Mouse (Mus musculus): Measurements from ENCODE around the gene Nepro.

The Nepro gene

DNA sequence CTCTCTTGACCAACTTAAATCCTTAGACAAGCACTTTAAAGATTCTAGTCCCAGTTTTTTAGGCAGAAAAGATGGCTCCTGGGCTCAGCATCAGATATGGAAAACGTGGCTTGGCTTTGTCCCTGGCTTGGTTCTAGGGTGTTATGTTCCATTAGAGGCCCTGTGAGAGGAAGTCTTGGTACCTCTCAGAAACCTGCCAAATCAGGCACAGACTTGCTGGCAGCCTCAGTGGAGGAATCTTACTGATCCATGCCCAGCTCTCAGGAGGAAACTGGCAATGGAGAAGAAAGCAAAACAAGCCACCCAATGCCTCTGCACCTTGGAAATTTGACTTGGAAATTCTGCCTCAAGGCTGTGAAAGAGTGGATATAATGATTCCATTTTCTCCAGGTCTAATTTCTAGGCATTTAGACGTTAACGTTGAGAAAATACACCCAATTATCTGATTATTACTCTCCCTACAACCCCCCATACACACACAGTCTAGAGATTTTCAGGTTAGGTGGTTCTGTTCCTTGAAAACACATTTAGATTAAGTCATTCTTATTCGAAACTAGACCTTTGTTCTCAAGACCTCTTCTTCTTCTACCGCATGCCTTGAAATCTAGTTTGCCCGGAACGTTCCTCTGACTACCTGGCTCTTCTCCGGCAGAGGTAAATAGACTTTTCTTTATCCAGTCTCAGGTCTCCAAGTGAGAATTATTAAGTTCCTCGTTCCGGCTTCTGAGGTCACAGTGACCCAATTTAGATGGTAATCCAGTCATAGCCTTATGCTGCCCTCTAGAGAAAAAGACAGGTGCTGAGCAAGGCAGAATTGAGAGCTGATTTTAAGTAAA lies 7.6 kb upstream of the Nepro start:
- no peak for DNase-seq

DNA sequence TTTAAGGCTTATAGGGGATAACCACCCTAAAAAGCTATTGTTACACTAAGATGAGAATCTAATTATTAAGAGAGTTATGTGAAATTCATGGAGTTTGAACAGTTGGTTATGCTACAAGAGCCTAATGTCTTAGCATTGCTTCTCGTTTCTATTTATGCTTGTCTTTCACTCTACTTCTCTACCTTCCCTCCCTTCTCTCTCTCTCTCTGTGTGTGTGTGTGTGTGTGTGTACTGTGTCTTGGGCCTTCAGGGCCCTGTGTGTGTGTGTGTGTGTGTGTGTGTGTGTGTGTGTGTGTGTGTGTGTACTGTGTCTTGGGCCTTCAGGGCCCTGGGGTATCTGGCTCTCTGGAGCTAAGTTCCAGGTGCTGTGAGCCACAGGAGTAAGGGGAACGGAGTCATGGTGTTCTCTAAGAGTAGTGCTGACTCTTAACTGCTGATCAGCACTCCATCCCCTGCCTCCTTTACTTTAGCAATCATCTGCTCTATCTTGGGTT lies 6.9 kb upstream of the Nepro start:
- no peak for DNase-seq

DNA sequence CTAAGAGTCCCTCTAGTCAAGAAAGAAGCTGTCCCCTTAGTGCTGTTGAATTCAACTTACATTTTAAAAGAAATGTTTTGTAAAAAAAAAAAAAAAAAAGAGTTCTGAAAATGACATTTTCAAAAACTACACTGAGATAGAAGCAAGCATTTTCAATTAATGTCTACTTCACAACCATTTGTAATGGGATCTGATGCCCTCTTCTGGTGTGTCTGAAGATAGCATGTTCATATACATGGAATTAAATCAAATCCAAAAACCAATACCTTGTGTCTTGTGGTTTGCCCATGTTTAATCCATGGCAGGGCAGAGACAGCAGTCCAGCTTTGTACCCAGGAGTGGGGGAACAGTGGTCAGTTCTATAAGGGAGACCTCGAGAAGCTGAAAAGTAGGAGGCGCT lies 6.3 kb upstream of the Nepro start:
- no peak for DNase-seq

DNA sequence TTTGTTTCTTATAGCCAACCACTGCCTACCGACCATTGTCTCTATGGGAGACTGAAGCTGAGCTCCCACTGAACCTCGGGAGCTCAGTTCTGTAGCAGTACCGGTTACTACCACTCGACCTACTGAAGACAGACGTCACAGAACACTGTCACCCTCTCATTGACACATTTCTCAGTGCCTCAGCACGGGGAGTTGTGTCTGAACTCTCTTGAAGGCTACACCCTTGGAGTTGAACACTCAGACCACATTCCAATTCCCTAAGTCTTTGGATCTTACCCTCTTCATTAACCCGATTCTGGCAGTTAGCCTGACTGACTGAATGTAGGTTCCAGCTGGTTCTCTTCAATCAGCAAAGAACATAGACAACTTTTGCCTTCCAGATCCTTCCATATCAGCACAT lies 4.8 kb upstream of the Nepro start:
- DNase-seq, result no peak

DNA sequence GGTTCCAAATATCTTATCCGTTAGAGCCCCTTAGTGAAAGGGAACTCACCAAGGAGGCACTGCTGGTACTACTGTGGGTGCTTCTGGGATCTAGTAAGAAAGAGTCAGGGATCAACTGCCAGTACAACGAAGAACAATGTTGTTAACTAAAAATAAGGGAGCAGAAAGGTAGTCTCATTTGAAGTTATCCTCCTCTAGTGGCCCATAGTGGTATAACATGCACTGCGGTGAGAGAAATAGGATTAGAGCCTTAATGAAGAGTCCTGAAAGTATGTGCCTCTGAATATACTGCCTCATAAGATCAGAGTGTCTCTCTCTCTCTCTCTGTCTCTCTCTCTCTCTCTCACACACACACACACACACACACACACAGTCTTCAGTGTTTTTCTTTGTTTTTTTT lies 3.6 kb upstream of the Nepro start:
- DNase-seq, result no peak

DNA sequence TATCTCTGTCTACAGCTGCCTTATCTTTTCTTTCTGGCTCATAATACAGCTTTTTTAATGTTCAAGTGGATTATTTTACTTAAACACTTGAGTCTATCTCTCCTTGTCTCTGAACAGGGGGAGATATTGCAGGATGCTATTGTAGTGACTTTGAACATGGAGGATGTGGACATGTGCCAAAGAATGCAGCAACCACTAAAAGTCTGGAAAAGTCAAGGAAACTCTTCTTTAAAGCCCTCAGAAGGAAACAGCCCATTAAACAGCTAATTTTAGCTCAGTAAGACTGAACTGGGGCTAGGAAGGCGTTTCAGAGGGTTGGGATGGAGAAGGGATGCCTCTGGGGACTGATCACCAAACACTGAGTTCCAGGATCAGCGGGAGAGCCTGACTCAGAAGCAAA lies 1.4 kb upstream of the Nepro start:
- DNase-seq, result no peak

DNA sequence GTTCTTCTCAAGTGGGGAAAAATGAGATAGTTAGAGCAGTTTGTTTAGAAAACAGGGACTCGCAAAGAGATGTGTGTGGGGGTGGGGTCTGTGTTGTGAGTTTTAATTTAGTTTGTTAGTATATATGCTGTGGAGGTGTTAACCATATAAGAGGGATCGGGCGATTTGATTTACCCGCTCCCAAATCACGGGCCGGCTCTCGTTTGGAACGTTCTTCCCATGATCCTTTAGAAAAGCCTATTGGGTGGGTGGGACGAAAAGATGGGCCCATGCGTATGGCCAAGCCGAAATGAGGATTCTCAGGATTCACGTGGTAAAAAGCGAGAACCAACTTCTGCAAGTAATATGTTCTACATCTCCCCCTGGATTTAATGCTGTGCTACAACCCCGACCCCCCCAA lies 746 bp downstream of the Nepro start:
- DNase-seq, result no peak

DNA sequence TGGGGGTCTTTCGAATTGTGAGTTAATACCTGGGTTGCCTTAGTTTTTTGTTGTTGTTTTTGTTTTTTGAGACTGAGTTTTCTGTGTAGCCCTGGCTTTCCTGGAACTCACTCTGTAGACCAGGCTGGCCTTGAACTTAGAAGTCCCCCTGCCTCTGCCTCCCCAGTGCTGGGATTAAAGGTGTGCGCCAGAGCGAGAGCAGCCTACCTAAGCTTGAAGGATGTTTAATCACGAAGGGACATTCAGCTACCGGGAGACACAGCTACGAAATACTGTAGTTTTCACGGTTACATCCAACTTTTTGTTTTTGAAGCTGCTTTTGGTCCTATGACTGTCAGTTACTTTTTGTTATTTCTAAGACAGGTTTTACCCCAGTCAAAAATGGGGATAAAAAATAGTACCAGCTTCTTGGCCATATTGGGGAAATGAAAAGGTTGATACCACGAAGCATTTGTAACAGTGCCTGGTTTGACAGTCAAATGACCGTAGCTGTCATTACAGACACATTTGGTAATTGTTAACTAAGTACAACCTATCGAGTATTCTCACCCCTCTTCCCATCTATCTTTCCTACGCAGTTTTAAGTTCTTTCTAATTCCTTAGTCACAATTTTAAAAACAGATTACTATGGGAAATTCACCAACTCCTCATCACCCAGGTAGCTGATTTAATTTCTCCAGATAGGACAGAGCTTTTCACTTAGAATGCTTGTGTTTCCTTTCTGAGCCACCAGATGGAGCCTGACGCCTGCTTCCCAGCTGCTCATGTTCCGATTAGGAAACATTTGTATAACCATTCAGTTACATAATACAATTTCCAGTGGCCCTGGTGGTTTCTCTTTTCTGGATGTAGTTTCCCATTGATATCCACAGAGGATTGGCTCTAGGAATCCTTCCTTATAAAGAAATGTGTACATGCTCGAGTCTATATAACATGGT lies 1.5 kb downstream of the Nepro start:
- DNase-seq, result peak; percentile 37 to 43

DNA sequence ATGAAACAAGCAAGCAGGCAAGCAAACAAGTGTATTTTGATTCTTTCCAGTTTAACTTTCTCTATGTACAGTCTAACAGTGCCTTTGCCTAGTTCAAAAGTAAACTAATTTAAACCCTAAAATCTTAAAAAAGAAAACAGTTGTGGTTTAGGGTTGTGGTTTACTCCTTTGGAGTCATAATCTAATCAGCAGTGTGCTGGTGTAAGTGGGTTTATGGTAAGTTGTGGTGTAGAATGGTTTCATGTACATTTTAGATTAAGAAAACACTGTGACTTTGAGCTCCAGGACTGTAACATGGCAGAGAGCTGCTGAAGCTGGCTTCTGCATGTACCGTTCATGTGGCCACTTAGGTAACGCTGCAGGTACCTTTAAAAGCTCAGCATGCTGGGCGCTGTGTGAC lies 3.4 kb downstream of the Nepro start:
- no peak for DNase-seq

DNA sequence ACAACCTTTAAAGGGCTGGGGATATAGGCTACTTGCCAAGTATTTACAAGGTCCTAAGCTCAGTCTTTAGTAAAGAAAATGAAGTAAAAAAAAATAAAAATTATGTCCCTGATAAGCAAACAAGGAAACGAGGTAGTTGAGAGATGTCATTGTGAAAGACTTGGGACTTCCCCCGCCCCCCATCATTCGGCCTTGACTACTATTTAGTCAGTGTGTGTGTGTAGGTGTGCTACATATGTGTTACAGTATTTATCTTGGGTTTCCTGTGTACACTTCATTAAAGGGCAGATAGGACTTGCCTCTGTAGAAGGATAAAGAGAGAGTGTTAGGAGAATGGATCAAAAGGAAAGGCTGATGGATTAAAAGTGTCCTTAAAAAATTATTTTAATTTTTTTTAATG lies 10.0 kb downstream of the Nepro start:
- DNase-seq, result no peak

DNA sequence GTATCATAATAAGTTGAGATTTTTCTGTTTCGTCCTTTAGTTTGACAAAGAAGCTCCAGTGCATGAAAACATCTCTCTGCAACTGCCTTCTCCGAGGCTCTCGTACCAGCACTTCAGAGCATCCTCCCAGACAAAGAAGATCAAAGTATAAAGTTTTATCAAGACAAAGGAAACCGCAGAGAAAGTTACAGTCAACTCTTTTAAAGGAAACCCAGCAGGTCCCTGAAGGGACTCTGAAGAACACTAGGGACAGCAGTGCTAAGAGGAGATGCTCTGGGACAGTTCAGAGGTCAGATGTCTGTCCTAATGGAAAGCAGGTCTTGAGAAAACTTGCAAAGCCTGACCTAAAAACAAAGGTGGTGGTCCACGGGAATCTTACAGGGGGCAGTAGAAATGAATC lies 11.6 kb downstream of the Nepro start:
- no peak for DNase-seq

DNA sequence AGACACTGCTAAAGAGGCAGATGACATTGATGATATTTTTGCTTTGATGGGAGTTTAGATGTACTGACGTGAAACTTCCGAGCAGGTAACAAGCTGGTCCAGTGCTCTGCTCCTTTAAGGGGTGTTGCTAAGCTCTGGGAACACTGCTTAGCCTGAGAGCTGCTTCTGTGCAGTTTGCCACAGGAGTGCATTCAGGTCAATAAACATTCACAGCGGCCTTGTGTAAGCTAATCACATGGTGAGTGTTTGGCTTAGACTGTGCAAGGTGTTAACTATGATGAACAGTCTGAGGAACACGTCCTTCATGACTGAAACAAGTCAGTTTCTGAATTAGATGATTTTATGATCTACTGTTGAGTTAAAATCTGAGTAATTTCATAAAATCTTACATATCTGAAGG lies 12.0 kb downstream of the Nepro start:
- DNase-seq, result no peak

DNA sequence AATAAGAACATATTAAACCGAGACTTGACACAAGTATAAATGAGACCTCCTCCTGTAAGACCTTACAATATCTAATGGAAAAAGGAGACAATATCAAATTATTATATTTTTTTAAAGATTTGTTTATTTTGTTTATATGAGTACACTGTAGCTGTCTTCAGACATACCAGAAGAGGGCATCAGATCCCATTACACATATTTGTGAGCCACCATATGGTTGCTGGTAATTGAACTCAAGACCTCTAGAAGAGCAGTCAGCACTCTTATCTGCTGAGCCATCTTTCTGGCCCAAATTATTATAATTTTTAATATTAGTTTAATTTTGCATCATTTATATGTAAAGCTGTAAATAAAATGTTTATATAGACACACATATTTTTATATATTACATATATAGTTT lies 18.7 kb downstream of the Nepro start:
- DNase-seq, result no peak

DNA sequence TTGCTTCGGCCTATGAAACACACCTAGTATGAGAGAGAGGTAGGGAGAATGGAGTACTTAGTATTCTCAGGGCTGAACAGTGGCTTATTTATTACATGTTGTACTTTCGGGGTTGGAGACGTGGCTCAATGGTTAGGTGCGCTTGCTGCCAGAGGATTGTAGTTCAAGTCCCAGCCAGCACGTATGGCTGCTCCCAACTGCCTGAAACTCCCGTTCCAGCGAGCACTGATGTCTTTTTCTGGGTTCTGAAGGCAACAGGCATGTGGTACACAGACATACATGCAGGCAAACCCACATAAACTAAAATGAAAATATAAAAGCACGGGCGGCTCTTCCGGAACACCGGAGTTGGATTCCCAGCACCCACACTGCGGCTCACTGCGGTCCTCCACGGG lies 21.4 kb downstream of the Nepro start:
- DNase-seq, result no peak

DNA sequence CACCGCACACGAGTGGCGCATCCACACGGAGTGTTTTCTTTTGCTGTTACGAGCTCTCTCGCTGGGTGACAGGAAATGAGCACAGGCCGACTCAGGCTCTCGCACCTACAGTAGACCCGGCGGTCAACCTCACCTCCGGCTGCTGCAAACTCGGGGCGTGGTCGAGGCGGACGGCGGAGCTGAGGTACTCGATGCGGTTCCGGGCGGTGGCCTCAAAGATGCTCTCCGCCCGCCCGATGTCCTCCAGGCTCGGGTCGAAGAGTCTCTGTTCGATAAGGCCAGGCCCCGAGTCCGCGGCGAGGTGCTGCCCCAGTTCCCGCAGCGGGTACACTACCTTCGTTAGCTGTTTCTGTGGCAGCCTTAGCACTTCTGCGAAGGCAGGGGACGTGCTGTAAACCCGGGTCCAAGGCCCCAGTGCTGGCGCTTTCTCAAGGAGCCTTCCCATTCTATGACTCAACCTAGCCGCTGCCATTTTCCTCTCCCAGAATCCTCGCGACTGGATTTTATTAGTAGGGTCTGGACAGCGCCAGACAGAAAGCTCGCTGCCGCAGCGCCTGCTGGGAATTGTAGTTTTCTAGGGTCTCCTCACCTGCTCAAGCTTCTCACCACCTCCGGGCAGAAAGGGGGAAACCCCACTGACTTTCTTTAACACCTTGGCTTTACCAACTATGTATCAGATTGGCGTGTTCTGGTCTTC lies 21.9 kb downstream of the Nepro start, which contains the start of gene Gtpbp8:
Gene Gtpbp8, minus strand, starts transcription at position 498 of the 697 bp plus-strand sequence.
- DNase-seq, result peak; percentile 79 to 80

DNA sequence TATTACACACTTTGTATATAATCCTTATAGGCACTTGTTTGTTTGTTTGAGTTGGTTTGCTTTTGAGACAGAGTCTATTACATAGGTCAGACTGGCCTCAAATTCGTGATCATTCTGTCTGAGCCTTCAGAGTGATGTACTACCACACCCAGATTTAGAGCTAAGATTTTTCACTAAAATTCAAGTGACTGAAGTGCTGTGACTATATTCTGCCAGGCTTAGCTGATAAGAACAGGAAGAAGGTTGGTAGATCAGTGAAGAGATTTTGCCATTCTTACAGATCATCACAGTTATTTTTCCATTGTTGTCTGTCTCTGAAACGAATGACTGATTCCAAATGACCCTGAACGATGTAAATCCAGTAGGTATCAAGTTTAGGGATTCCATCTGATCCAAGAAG lies 23.9 kb downstream of the Nepro start:
- DNase-seq, result no peak

DNA sequence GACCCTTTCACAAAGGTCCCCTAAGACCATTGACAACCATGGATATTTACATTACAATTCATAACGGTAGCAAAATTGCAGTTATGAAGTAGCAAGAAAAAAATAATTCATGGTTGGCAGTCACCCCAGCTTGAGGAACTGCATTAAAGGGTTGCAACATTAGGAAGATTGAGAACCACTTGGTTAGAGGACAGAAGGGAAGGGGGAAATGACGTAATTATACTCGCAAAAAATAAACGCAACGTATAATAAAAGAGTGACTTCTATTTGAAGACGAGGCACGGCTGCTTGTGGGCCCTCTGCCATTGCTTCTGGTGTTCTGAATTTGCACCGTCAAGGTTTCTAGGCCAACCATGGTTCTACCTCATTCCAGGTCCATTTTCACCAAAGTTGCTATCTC lies 33.6 kb downstream of the Nepro start:
- DNase-seq, result no peak

DNA sequence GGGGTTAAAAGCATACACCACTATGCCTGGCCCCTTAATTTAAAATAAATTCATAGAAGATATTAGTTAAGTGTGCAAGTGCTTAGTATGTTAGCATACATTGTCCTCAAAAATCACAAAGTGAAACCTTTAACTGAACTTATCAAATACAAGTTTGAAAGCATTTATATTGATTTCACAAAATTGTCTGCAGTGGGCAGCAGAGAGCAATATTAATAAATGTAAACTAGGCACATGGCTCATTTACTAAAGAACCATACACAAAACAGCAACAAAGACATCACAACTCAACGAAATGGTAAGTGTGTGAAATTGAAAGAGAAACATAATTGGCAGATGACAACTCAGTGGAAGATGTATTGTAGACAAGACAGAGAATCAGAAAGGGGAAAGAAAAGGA lies 37.7 kb downstream of the Nepro start:
- DNase-seq, result no peak

DNA sequence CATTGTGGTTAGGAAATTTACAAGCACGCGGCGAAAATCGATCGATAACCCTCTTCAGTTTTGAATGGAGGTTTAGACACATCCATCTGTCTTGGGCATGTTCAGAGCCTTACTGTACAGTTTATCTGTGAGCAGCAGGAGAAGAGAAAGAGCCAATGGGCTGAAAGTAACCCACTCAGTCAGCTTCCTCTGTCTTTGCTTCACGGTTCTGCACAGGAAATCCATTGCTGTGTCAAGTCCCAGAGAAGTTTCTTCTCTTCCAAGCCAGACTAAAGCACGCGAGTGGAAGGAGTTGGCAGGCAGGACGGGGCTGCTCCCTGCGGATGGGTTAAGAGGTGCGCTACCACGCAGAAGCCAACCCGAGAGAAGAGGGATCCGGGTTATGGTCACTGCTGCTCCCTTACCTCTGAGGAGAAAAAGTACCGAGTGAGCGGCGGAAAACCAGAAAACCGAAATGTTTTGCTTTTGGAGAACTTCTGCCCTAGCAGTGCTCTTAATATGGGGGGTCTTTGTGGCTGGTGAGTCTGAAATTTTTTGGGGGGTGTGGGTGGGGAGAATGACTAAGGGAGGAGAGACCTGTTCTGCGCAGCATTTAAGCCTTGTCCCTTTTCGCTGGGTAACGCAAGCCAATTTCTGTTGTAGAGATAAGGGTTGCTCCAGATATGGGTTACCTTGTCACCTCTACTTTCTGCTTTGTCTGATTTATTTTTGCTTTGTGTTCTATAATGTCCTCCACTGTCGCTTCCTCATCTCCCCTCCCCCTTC lies 41.6 kb downstream of the Nepro start, which contains the start of gene Cd200r1:
Gene Cd200r1, plus strand, starts transcription at position 182 of the 765 bp plus-strand sequence.
- DNase-seq, result peak; percentile 29 to 31

DNA sequence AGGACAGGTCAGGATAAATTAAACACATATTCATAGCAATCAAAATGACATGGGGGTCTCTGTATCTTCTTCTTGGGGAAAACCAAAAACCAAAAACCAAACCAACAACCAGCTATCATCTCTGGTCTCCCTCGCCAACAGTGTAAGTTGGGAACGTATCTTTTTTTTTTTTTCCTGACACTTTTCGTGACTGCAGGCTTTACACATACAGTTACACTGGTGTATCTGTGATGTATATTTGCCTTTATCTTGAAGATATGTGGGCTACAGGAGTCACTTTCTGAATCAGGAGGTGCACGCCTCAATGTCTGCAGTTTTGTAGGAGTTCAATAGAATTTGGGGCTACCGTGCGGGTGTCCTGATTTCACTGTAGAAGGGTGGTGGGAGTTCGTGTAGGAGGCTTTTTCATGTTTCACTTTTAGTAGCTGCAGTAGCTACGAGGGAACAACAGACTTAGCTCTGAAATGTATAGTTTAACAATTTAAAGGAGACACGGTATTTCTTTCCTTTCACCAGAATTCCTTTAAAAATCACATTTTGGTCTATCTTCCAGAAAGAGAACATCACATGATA lies 42.3 kb downstream of the Nepro start:
- no peak for DNase-seq

DNA sequence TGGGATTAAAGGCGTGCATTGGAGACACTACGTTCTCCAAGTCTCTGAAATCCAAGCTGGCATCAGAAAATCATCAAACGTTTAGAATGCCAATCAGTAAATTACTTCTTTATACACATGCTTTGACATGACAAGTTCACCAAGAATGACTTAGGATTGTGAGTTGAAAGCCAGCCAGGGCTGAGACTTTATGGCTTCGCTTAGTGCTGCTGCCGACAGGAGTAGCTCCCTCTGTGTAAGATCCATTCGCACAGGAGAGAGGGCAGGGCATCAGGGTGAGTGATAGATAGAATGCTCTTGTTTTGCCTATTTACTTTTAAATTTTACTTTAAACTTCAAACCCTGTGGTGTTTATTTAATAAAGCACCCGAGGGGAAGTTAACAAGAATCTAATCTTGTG lies 43.4 kb downstream of the Nepro start:
- no peak for DNase-seq

DNA sequence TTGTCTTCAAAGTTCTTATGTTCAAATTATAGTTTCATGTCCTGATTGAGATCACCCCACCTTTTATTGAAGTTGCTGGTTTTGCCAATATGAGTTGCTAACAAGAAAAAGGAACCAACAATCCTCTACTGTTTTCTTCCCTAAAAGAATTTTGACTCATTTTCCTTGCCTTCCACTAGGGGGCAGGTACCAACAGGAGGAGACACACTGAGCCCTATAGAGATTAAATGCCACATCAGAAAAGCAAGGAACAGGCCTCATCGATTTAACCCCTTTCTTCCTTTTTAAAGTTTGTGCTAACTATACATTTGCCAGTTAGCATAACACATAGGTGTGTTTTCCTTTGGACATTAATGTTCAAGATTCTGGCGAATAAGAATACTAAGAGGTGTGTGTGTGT lies 43.9 kb downstream of the Nepro start:
- no peak for DNase-seq

All from thymus, postnatal 36 days (tissue).